Mouse (Mus musculus) right cerebral cortex, postnatal 10 days (tissue): ENCODE results near the gene Pcgf5.

ENCODE experiments used
- DNase-seq, 2 experiments: peaks; one replicate each; pipeline ENCODE4 v3.0.0; 2021; ENCODE audit warnings: low spot score in 2 of 2

Gene Pcgf5

DNA sequence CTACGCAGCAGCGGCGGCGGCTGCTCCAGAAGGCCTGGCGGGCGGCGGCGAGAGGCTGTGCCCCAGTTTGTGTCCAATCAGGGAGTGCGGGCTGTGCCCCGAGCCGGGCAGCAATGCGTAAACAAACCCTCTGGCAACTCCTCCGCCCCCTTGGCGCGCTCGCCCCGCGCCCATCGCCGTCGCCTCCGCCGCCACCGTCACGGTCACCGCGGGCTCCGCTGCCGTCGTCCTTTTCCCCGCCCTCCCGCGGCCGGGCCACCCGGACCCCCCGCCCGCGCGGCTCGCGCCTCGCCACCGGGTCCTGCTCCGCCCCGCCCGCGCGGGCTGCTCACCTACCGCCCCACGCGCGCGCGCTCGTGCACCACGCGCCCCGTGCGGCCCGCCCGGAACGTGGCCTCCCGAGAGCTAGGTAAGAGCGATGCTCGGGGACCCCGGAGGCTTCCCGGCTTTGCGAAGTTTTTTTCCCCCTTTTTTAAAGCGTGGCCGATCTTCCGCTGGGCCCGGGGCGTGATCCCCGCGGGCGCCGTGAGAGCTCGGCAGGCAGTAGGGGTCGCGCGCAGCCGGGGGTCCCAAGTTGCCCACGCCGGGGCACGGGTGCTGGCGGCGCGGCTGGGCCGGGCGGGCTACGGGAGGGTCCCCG is at the start of gene Pcgf5:
Gene Pcgf5 (plus strand): TSS at position 149 of the 640 bp plus-strand sequence.
- peak; percentile 68 to 74 for DNase-seq

DNA sequence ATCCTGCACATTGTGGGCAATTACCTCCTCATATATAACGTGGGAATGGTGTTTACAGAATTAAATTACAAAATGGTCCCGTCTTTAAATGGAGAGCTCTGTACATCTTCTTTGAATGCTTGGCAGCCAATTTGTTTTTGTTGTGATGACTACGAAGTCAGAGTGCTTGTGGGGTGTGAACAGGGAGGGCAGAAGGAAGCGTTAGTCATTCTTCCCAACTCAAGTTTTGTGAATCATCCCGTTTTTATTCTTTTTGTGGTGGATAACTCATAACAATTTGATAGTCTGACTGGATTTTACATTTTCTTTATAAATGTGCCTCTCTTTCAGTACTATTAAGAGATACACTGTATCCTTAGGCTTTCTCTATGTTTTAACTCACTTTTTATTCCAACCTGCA is 42.6 kb upstream of the Pcgf5 start:
- no peak for DNase-seq

DNA sequence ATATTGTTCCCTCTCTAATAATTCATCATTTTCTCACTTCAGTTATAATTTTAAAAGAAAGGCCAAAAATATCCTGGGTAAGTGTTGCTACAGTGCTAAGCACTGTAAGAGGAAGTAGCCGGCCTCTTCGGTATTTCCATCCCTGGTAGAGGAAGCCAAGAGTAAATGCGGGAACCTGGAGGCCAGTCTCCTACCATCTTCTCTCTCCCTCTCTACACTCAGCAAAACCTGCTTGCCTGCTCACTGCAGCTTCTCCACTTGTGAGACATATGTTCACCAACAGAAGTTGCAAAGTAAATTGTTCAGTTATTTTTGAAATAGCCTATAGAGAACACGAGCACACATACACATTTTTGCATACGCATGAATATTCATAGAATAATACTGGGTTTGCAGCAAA is 34.1 kb upstream of the Pcgf5 start:
- DNase-seq: peak; percentile 47 to 71

DNA sequence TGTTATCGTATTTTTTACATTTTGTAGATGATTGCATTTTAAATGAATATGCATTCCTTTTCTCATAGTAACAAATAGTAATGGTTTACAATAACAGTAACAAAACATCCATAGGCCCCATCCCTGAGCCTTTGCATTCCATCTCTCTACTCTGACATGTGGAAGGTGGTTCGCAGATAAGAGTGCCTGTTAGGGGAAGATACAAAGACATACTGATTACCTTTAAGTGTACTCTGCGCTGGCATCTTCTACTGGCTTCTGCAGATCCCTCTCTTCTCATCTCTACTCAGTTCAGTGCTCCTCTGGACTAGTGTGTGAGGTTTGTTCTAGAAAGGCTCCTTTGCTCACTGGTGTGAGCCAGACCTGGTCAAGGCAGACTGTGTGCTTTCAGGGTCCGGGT is 28.4 kb upstream of the Pcgf5 start:
- DNase-seq: no peak

DNA sequence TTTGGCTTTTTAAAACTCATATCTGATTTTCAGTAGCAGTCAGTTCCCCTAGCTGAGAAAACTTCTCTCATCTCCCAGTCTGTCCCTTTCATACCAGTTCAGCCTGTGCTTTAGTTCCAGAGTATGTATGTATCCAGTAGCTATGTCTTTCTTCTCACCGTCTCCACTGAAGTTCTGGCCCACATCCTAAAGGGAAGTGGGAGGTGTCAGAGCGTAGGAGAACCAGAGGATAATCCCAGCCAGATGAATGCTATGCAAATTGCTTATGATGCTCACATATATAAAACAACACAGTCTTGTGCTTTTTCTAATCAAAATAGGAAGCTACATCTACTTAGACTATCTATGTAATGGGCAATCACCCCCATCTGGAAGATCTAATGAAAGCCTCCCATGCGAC is 27.0 kb upstream of the Pcgf5 start:
- no peak for DNase-seq

DNA sequence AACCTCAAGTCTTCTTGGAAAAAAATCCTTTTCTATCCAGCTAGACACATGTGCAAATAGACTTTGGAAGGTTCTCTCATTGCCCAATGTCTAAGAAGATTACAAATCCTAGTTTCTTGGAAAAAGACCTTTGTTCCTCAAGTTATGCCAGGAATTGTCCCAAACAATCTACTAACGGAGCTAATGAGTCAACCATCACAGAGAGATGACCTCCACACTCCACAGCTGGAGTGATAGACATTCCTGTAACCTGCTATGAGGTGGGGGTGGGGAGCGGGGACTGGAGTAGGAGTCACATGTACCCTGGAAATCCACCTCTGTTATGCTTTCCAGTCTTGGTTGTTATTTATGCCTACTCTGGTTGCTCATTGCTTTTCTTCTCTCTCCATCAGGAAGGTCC is 24.8 kb upstream of the Pcgf5 start:
- DNase-seq: no peak

DNA sequence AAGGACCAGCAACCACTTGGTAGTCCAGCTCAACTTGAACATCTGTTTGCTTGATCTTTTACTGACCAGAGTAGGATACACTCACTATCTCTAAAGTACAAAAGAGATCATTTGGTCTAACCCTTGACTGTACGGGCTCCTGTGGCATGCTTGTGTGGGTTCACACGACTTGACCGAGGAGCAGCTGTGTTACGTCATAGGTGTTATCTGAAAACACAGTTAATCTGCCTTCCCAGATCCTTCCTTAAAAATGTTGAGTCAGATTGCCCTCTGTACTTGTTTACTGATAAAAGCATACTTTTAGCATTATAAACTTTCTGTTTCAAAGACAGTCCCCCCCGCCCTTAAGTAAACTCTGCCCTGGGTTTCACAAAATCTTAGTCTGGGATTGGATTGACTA is 19.4 kb upstream of the Pcgf5 start:
- DNase-seq: no peak

DNA sequence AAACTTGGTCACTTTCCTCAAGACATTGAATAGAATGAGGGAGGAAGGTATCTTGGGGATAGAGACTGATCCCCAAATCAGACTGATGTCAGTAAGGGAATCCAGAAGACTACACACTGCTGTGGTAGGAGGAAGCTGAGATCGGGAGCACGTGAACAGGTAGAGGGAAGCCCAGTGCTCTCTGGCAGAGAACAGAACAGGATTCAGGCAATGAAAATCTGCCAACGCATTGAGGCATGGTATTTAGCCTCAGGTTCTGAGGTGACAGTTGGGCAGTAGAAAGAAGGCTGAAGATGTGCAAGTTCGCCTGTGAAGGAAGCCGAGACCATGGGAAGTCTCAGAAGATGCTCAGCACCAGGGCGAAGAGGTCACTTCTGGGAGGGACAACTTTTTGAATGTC is 733 bp upstream of the Pcgf5 start:
- DNase-seq: no peak

DNA sequence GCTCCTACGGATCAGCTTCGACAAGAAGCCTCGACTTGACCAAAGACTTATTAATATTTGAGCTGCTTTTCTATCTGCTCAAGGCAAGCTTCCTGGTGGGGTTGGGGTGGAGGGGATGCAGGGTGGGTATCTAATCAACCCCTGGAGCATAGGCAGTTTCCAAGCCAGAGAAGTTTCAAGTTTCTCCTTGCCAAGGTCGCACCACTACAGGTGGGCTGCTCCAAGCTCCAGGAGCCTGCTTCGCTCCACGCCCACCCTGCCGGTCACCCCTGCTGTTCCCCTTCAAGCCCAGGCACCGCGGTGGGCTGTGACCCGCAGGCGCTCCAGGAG is 313 bp upstream of the Pcgf5 start:
- no peak for DNase-seq

DNA sequence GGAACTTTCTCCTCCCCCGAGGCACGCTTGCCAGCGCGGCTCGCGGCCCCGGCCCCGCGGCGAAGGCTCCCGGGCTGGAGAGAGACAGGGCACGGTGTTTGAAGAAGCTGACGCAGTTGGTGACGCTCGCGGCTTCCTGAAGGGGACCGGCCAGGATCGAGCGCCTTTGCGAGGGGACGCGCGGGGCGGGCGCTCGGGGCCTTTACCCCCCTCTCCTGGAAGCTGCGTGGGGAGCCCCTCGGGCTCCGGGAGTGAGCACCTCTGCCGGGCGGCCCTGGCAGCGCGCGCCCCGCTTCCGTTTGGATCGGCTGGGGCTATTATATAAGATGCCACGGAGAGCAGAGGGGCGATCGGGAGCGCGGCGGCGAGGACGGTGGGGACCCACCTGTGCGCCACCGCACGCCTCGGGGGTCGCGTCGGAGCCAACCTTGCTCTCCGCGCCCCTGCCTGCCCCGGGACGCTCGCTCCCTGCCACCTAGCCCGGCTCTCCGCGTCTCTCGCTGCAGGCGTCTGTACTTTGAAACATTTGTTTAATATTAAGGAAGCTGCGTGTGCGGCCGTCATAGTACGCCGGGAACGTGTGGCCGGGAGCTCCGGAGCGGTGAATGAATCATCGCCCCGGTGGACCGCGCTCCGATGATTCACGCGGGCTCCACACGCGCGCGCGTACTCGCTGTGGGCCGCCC is 835 bp downstream of the Pcgf5 start:
- peak; percentile 60 to 70 for DNase-seq

DNA sequence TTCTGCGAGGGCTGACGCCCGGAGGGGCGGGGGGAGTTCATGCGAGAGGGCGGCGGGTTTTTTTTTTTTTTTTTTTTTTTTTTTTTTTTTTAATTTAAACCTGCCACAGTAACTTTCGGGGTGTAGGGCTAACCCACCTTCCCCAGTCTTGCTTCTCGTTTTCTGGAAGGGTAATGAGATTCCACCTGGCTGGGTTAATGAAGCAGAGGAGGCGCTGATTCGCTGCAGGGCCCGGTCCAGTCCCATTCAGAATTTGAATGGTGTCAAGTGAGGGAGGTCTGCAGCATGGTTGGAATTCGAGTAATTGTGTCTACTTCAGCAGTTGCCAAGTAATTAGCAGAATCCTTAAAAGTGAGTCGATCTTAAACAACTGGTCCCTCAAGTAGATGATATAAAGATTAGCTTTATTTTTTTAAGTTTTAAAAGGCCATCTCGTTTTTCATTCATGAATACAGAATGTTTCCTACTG is 1.4 kb downstream of the Pcgf5 start:
- no peak for DNase-seq

DNA sequence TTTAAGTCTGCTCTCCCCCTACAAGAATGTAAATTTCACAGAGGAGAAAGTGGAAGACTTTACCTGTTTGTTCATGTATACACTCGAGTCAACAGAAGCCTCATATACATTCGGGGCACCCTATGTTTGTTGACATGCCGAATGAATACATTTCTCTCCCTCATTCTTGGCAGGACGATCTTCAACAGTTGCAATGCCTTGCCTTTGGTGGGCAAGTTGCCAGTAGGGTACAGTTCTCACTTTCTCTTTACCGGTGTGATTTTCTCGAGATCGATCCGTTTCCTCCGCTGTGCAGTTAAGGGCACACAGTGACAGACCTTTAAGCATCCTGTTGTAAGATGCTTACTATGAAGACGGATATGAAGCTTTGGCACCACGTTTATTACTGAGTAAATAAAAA is 2.1 kb downstream of the Pcgf5 start:
- DNase-seq: no peak

DNA sequence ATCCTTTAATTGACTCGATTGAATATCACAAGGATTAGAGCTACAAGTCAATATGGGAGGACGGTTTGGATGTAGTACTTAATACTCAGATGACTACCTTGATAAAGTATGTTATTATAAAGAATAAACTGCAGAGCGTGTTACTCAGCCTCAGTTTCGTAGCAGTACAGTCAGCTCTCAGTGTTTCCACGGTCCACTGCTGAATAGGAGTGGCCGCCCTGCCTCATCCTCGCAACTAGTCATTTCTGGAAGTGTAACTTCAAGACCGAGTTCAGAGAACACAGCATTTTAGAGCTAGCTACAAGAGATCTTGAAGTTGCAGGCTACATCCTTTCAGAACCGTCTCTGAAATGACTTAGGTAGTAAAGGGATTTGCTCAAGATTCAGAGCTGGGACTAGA is 2.8 kb downstream of the Pcgf5 start:
- DNase-seq: no peak

DNA sequence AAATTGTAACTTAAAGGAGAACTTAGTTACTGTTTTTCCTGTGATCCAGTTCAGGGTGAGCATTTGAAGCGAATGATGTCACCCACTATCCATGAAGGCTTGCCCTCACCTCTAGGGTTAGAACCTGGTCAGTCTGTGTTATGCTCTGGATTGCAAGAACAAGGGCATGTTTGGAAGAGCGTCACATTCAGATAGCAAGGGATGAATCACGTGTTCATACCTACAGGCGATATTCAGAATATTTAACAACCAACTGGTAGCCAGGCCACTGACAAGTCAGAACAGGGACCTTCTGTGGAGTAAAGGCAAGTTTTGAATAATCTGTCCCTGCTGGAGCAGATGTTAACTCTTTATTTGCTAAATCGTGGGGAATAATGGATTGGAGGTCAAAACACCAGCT is 14.4 kb downstream of the Pcgf5 start:
- no peak for DNase-seq

DNA sequence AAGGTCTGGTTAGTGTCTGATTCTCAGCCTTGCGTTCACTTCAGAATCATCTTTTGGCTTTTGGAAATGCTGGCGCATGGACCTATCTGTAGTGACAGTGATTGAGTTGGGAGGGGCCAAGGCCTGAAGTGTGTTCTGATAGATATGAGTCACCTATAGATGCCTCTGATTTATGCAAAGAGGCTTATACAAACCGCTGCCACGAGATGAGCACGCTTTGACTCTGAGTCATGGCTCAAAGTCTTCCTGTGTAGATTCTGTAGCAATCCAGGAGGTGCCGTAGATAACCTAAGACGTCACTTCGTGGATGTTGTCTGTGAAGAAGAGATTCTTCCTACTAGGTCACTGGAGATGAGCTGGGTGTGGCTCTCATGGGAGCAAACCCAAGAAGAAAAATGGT is 16.6 kb downstream of the Pcgf5 start:
- no peak for DNase-seq

DNA sequence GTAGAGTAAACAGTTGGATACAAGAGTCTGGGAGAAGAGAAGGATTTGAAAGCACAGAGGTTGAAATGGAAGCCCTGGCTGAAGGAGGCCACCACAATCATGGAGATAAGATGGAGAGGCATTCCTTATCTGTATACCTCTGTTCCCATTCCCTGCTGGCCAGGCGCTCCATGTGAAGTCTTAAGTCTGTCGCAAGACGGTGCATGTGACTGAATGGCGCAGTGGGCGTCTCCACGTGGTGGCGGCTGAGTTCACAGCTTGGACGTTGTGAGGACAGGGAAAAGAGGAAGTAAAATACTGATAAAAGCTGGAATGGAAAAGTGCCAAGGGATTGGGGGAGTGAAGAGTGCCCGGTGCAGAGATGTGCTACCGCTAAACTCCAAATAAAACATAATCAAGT is 23.4 kb downstream of the Pcgf5 start:
- DNase-seq: no peak

DNA sequence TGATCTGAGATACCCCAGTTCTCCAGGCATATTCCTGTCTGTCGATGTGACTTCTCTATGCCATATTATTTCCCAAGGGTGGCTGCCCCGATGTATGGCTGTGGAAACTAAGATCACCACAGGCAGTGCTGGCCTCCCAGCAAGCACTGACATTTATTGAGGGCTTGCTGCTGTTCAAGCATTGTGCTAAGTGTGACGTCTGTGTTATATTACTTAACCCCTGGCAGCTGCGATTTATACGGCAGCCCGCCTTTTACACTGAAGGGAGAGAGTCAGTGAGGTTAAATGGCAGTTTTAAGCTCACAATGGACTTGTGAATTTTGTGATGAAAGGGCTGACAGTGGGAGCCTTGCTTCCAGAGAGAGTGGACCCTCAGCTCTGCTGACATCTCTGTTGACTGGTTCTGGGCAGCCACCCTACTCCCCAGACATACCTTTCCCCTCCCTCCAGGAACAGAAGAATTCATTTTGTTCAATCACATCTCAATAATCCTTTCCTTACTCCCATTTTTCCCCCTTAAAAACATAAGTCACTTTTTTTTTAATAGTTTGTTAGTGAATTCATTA is 25.0 kb downstream of the Pcgf5 start:
- DNase-seq: no peak

DNA sequence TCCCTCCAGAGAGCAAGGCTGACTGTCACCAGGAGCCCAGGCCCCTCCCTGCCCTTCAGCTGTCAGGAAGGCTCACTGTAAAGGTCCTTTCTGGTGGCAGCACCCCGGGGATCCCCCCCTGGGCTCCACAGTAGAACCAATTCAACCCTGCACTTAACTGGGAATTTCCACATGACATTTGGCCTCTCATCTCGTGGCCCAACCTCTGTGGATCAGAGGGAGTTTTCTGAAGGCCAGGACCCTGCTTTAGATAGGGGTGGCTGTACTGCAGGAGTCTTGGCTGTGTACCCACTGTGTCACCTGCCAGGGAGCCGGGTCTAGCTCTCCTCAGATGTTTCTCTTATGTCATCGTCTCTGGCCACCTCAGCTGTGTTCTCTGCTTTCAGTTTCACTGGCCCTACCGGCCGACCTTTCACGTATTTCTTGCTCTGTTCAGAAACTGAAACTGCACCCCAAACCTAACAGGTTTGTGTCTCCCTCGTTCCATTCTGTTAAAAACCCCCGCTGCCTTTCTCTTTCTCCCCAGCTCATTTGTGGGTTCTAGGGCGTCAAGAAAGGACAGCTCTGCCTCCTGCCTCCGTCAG is 27.2 kb downstream of the Pcgf5 start:
- DNase-seq: no peak

DNA sequence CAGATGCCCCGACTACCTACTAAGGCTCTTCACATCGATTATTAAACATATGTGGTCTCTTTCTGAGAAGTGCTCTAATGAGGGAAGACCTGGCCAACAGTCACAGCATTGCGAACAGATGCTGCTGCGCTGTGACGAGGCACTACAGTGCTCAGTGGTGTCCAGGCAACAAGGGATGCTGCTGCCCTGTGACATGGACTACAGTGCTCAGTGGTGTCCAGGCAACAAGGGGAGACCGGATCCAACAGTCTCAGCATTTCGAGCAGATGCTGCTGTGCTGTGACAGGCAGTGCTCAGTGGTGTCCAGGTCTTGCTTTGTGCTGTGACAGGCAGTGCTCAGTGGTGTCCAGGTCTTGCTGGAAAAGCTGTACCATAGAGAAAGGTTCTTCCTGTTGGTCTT is 29.6 kb downstream of the Pcgf5 start:
- no peak for DNase-seq

DNA sequence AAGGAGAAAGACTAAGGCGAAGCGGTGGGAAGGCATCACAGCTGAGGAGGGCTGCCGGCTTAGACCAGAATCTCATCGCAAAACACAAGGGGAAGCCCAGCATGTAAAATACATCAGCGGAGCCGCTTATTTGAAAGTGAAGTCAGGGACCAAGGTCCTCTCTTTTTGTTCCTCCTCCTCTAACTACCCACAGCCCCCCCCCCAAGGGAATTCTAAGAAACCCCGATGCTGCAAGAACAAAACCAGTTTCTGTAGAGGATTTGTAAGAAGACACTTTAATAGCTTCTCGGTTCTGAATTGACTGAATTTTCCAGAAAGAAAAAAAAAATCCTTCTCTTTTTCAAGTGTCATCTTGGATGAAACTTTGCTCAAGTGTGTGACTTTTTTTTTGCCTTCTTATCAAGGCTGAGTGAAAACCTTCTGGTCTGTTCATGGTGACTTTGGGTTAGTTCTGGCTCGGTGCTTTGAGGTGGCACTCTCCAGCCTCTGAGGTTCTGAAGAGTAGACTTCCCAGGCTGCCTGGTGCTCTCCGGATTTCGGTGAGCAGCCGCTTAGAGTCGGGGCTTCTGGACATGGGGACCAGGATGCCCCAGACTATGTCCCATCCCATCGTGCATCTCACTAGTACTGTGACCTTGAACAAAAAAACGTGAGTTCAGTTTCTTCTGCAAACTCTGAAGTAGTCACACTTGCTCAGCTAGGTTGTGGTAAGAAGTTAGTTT is 30.6 kb downstream of the Pcgf5 start:
- no peak for DNase-seq

DNA sequence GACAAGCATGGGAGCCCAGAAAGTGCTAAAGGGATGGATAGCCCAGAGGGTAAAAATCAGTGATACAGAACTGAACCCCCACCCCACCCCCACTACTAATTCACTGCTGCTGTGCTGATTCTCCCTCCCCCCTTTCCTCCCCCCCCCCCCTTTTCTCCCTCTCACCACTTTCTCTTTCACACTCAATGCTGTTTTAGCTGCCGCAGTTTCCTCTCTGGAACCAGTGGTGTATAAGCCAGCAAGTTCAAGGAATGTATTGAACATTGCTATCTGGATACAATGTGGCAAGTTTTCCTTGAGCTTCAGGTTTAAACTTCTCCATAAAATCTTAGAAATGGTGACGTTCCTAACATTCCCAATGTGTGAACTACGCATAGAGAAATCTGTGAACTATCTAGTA is 34.8 kb downstream of the Pcgf5 start:
- DNase-seq: no peak

DNA sequence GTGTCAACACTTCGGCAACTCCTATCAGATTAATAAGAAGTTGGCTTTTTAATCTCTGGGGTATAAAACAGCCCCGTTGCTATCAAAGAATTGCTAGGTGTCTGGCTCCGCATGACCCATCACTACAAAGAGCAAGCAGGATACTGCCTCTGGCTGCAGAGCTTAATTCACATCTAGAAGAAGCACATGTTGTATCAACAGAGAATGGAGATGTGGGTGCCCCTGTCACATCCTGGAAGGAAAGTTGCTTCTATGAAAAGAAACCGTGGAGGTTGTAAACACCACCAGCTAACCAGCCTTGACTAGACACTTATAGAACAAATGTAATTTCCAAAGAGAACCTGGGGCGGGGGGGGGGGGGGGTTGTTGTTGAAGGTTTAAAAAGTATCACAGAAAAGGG is 35.9 kb downstream of the Pcgf5 start:
- no peak for DNase-seq

DNA sequence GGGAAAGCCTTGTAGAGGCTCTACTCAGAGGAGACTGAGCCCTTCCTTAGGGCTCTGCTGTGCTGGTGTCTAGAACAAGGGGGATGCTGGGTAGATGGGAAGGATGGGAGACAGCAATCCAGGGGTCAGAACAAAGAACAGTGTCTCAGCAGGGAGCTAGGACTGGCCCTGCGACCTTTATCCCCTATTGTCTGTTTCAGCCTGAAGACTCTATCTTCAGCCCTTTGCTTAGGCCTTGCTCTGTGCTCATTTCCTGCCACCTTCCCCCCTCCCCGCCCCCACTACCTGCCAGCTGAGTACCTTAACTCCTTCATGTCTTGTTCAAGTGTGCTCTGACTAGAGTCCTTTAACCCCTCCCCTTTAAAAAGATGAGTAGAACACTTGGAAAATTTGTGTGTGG is 36.3 kb downstream of the Pcgf5 start:
- no peak for DNase-seq
